11 mouse cellular contexts compared by ENCODE assay signal in the genomic region with DNA sequence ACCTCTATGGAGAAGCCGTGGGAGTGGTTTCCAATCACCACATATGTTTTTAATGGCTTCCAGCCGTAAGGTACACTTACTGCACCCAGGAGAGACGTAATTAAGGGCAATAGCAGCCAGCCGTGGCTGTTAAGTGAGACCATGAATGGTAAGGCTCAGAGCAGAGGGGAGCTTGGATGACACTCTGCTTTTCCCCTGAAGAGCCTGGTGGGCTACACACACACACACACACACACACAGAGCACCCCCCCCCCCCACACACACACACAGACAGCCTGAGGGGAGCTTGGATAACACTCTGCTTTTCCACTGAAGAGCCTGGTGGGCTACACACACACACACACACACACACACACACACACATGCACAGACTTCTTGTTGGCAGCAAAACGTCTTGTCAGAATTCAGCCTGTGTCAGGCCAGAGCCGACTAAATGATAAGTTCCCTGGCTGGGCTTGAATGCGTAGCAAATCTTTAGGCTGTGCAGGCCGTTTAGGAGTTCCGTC.
DNase-seq lines count a peak whose midpoint lies in the region; ATAC-seq lines count a peak whose summit lies in the region.
"Had no signal": no experiment of that assay in that cellular context is flagged by ENCODE, and none has a peak within 500 bp of the region (broad histone marks: within the 10 kb centered on the region; RNA-seq: fewer than 3 reads in every experiment).

No protein-coding gene starts in this region.

- H3K9me3 ChIP-seq in embryonic facial prominence, embryonic 10.5 days = no peaks in the 10 kb centered on the region
- no peaks in the 10 kb centered on the region for H3K9me3 ChIP-seq in hindbrain, embryonic 12.5 days (replicated peaks)
- no peaks in the 10 kb centered on the region for H3K9me3 ChIP-seq in midbrain, embryonic 16.5 days (replicated peaks; ENCODE audit: control insufficient read depth, low read length, poor library complexity, severe bottlenecking)
- H3K9me3 ChIP-seq: heart, embryonic 13.5 days had no signal

- peaks cover 14% of the 10 kb centered on the region for H3K27me3 ChIP-seq in embryonic facial prominence, embryonic 10.5 days (replicated peaks; ENCODE audit: low read depth, poor library complexity, severe bottlenecking)
- no peaks in the 10 kb centered on the region for H3K27me3 ChIP-seq in hindbrain, embryonic 12.5 days
- H3K27me3 ChIP-seq in midbrain, embryonic 16.5 days (ENCODE audit: control insufficient read depth, insufficient read depth, low read depth, low read length) = no peaks in the 10 kb centered on the region

- H3K4me3 ChIP-seq in embryonic facial prominence, embryonic 10.5 days = no peak overlapping the region; the same call in 1 of the 2 replicates
- no peak overlapping the region for H3K4me3 ChIP-seq in hindbrain, embryonic 12.5 days
- no peak overlapping the region for H3K4me3 ChIP-seq in midbrain, embryonic 16.5 days (ENCODE audit: low read depth, low read length)
- H3K4me3 ChIP-seq: heart, embryonic 13.5 days had no signal

- peak; percentile 8 for DNase-seq in kidney, postnatal 10 days
- DNase-seq in kidney, adult 18-20 months = no peak
- peak; percentile 81 for DNase-seq in embryonic facial prominence, embryonic 10.5 days (ENCODE audit: low spot score)
- no peak for DNase-seq in cerebellum, postnatal 36 days
- no peak for DNase-seq in urinary bladder, postnatal 36 days (ENCODE audit: low spot score in 2 of 2)
- DNase-seq: spleen, adult 18-20 months had no signal

- peak; percentile 76 for ATAC-seq in hindbrain, embryonic 12.5 days (ENCODE audit: low FRiP score)
- peak; percentile 49 for ATAC-seq in midbrain, embryonic 16.5 days
- ATAC-seq in activated CD4-positive, CD25-positive, alpha-beta regulatory T cell, adult 4 months = no peak

- WGBS in embryonic facial prominence, embryonic 10.5 days = 37% methylated on average over 9 of the region's 9 CpGs
- 39% methylated on average over 9 of the region's 9 CpGs for WGBS in hindbrain, embryonic 12.5 days
- WGBS in midbrain, embryonic 16.5 days = 34% methylated on average over 9 of the region's 9 CpGs

- peak overlapping the region; percentile 76 for H3K27ac ChIP-seq in embryonic facial prominence, embryonic 10.5 days (replicated peaks)
- H3K27ac ChIP-seq in hindbrain, embryonic 12.5 days = peak overlapping the region; percentile 66
- H3K27ac ChIP-seq in midbrain, embryonic 16.5 days (ENCODE audit: low read length) = peak overlapping the region; percentile 45
- H3K27ac ChIP-seq: heart, embryonic 13.5 days had no signal

- H3K36me3 ChIP-seq in embryonic facial prominence, embryonic 10.5 days (replicated peaks) = peaks cover 13% of the 10 kb centered on the region; the same call in 1 of the 2 replicates
- H3K36me3 ChIP-seq in hindbrain, embryonic 12.5 days = 0 out of 2 replicates have a peak, but pooled peaks cover 3% of the 10 kb centered on the region
- no peaks in the 10 kb centered on the region for H3K36me3 ChIP-seq in midbrain, embryonic 16.5 days (ENCODE audit: control insufficient read depth, insufficient read depth, low read length)

- H3K9ac ChIP-seq in hindbrain, embryonic 12.5 days = no peak overlapping the region
- H3K9ac ChIP-seq in midbrain, embryonic 16.5 days (ENCODE audit: low read depth, low read length) = no peak overlapping the region
- H3K9ac ChIP-seq: heart, embryonic 13.5 days had no signal

- no peak overlapping the region for H3K4me2 ChIP-seq in hindbrain, embryonic 12.5 days (replicated peaks)
- no peak overlapping the region for H3K4me2 ChIP-seq in midbrain, embryonic 16.5 days (ENCODE audit: low read length)
- H3K4me2 ChIP-seq: heart, embryonic 13.5 days; liver, embryonic 11.5 days had no signal

- peaks cover 82% of the 10 kb centered on the region for H3K4me1 ChIP-seq in embryonic facial prominence, embryonic 10.5 days
- peaks cover 28% of the 10 kb centered on the region for H3K4me1 ChIP-seq in hindbrain, embryonic 12.5 days
- peaks cover 26% of the 10 kb centered on the region for H3K4me1 ChIP-seq in midbrain, embryonic 16.5 days (ENCODE audit: control insufficient read depth, insufficient read depth, low read length)

Comparison
In these comparisons a context has a peak if more than half of its experiments do, and no peak if none do; other contexts are left out.
1. DNase-seq: peak in kidney, postnatal 10 days (single experiment) and embryonic facial prominence, embryonic 10.5 days (single experiment); none in kidney, adult 18-20 months (single experiment), cerebellum, postnatal 36 days (0 of 2) and urinary bladder, postnatal 36 days (0 of 2).
2. Peak in every context shown above with its lines, with median percentiles within 50 percentile points of each other: H3K27ac ChIP-seq.